Mouse (Mus musculus): Measurements from ENCODE around the gene Smpx. TPM values are rescaled to one million over a fixed set of nuclear protein-coding genes. Genes with fewer than 3 reads are reported as not detected.

Gene Smpx
- total and polyA plus RNA-seq, 3 experiments: not detected

GRCm38 (mm10) chrX:157733836-157734235, 35.1 kb downstream of the Smpx start:
- H3K4me1 ChIP-seq (ENCODE audit: control insufficient read depth in 1 of 2, insufficient read depth in 2 of 2, low read length in 2 of 2): peaks cover 0 to 7% of the 10 kb centered on the region in 2 experiments; a peak in 1 of 4 replicates
- H3K79me2 ChIP-seq (ENCODE audit: control insufficient read depth, insufficient read depth, low read length, poor library complexity): no peaks in the 10 kb centered on the region
- H3K27me3 ChIP-seq (ENCODE audit: control insufficient read depth in 1 of 2, insufficient read depth in 2 of 2, low read length in 2 of 2): no peaks in the 10 kb centered on the region; a peak in 1 of 4 replicates
- no peak overlapping the region for H3K27ac ChIP-seq (ENCODE audit: control insufficient read depth, low read depth, low read length)
- H3K9ac ChIP-seq (ENCODE audit: control insufficient read depth, low read depth, low read length, poor library complexity, severe bottlenecking): no peak overlapping the region
- H3K9me3 ChIP-seq (replicated peaks; ENCODE audit: insufficient read depth, low read length): no peaks in the 10 kb centered on the region
- no peak for TF ChIP-seq MAFK (IDR thresholded peaks at IDR 0.05; ENCODE audit: borderline replicate concordance, low read depth, low read length)
- no peak for TF ChIP-seq SMC3 (IDR thresholded peaks at IDR 0.05; ENCODE audit: low read depth, low read length)
- TF ChIP-seq USF1 (IDR thresholded peaks at IDR 0.05; ENCODE audit: low read depth, low read length): no peak
- no peak for TF ChIP-seq E2F4 (IDR thresholded peaks at IDR 0.05; ENCODE audit: borderline replicate concordance, low read depth, low read length)
- no peak for TF ChIP-seq CHD1 (IDR thresholded peaks at IDR 0.05; ENCODE audit: low read depth, low read length)
- no peak for TF ChIP-seq RAD21 (IDR thresholded peaks at IDR 0.05; ENCODE audit: low read depth, low read length)
- no peak for TF ChIP-seq TCF12 (IDR thresholded peaks at IDR 0.05; ENCODE audit: low read depth, low read length)
- no peak for TF ChIP-seq MXI1 (IDR thresholded peaks at IDR 0.05; ENCODE audit: low read depth, low read length)
- no peak for TF ChIP-seq RCOR1 (IDR thresholded peaks at IDR 0.05; ENCODE audit: low read depth, low read length)
- TF ChIP-seq ZC3H11A (IDR thresholded peaks at IDR 0.05; ENCODE audit: low read depth, low read length): no peak
- TF ChIP-seq ETS1 (IDR thresholded peaks at IDR 0.05; ENCODE audit: low read depth, low read length): no peak
- no peak for TF ChIP-seq POLR2A (IDR thresholded peaks at IDR 0.05; ENCODE audit: control insufficient read depth in 1 of 2, insufficient read depth in 1 of 2, low read depth in 1 of 2, low read length in 2 of 2, poor library complexity in 1 of 2)
- H3K4me3 ChIP-seq (ENCODE audit: control insufficient read depth in 1 of 2, insufficient read depth in 1 of 2, low read depth in 2 of 2, low read length in 2 of 2): no peak overlapping the region
- DNase-seq (ENCODE audit: low read depth, low spot score): no peak
- H3K36me3 ChIP-seq (ENCODE audit: control insufficient read depth in 1 of 2, insufficient read depth in 2 of 2, low read length in 2 of 2): no peaks in the 10 kb centered on the region

GRCm38 (mm10) chrX:157734341-157734740, 35.6 kb downstream of the Smpx start:
- no peaks in the 10 kb centered on the region for H3K9me3 ChIP-seq (replicated peaks; ENCODE audit: insufficient read depth, low read length)
- no peaks in the 10 kb centered on the region; a peak in 1 of 4 replicates for H3K27me3 ChIP-seq (ENCODE audit: control insufficient read depth in 1 of 2, insufficient read depth in 2 of 2, low read length in 2 of 2)
- H3K79me2 ChIP-seq (ENCODE audit: control insufficient read depth, insufficient read depth, low read length, poor library complexity): no peaks in the 10 kb centered on the region
- no peak for TF ChIP-seq RAD21 (IDR thresholded peaks at IDR 0.05; ENCODE audit: low read depth, low read length)
- no peak for TF ChIP-seq RCOR1 (IDR thresholded peaks at IDR 0.05; ENCODE audit: low read depth, low read length)
- TF ChIP-seq MAZ (IDR thresholded peaks at IDR 0.05; ENCODE audit: low read depth, low read length): no peak
- H3K4me1 ChIP-seq (ENCODE audit: control insufficient read depth in 1 of 2, insufficient read depth in 2 of 2, low read length in 2 of 2): peaks cover 0 to 7% of the 10 kb centered on the region in 2 experiments; a peak in 1 of 4 replicates
- H3K4me3 ChIP-seq (ENCODE audit: control insufficient read depth in 1 of 2, insufficient read depth in 1 of 2, low read depth in 2 of 2, low read length in 2 of 2): no peak overlapping the region
- no peak overlapping the region for H3K9ac ChIP-seq (ENCODE audit: control insufficient read depth, low read depth, low read length, poor library complexity, severe bottlenecking)
- H3K27ac ChIP-seq (ENCODE audit: control insufficient read depth, low read depth, low read length): no peak overlapping the region
- DNase-seq (ENCODE audit: low read depth, low spot score): peak; percentile 10
- H3K36me3 ChIP-seq (ENCODE audit: control insufficient read depth in 1 of 2, insufficient read depth in 2 of 2, low read length in 2 of 2): no peaks in the 10 kb centered on the region

GRCm38 (mm10) chrX:157747815-157748544, 49.3 kb downstream of the Smpx start:
- Histone ChIP-seq H3K9ac (ENCODE audit: control insufficient read depth, low read depth, low read length, poor library complexity, severe bottlenecking) (no peak overlapping the region), H3K27me3 (ENCODE audit: control insufficient read depth in 1 of 2, insufficient read depth in 2 of 2, low read length in 2 of 2) (peaks cover 0 to 1% of the 10 kb centered on the region in 2 experiments; a peak in 1 of 4 replicates), H3K27ac (ENCODE audit: control insufficient read depth, low read depth, low read length) (no peak overlapping the region), H3K4me1 (ENCODE audit: control insufficient read depth in 1 of 2, insufficient read depth in 2 of 2, low read length in 2 of 2) (no peaks in the 10 kb centered on the region), H3K9me3 (replicated peaks; ENCODE audit: insufficient read depth, low read length) (no peaks in the 10 kb centered on the region), H3K36me3 (ENCODE audit: control insufficient read depth in 1 of 2, insufficient read depth in 2 of 2, low read length in 2 of 2) (no peaks in the 10 kb centered on the region), H3K79me2 (ENCODE audit: control insufficient read depth, insufficient read depth, low read length, poor library complexity) (no peaks in the 10 kb centered on the region), H3K4me3 (ENCODE audit: control insufficient read depth in 1 of 2, insufficient read depth in 1 of 2, low read depth in 2 of 2, low read length in 2 of 2) (no peak overlapping the region)
- no peak for TF ChIP-seq EP300 (IDR thresholded peaks at IDR 0.05; ENCODE audit: low read depth in 1 of 2, low read length in 2 of 2)
- no peak for DNase-seq (ENCODE audit: low read depth, low spot score)

All from MEL (cell line).